Mouse (Mus musculus): Measurements from ENCODE around the gene Bnipl.
A peak's percentile ranks its signal among the peaks of the same experiment; 100 is the strongest.

Gene Bnipl

DNA sequence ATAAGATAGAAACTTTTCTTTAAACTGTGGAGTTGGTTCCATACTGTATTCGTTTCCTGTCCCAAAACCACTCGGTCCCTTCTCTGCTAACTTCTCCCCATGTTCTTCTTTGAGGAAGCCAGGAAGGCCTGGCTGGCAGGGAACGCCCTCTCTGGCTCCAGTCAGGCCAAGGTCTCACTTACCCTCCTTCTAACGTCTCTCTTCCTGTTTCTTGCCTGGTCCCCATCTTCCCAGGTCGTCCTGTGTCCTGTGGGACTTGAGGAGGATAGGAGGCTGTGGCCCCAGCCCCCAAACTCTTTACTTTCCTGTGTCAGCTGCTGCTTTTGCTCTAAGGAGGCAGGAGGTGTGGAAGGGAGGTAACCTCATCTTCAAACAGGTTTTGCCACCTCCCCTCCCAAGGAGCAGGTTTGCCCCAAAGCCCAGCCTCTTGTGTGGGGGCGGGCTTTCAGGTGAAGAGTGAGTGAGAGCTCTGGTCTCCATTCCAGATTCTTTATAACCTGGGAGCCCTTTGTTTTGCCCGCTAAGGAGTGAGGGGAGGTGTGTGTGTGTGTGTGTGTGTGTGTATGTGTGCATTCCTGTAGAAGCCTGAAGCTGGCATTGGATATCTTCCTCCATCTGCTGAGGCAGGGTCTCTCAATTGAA lies at the start of gene Bnipl:
Bnipl (minus strand) TSS at position 411 of the 642 bp plus-strand sequence.
- no peak for DNase-seq (ENCODE audit: low read depth, low spot score)

GRCm38 (mm10) chr3:95298018-95298417 lies 47.0 kb upstream of the Bnipl start:
- DNase-seq (ENCODE audit: low read depth, low spot score) = no peak

- peak; percentile 61 for DNase-seq (ENCODE audit: low read depth, low spot score)
These were observed 45.1 kb upstream of the Bnipl start for GRCm38 (mm10) chr3:95296103-95296469.

DNA sequence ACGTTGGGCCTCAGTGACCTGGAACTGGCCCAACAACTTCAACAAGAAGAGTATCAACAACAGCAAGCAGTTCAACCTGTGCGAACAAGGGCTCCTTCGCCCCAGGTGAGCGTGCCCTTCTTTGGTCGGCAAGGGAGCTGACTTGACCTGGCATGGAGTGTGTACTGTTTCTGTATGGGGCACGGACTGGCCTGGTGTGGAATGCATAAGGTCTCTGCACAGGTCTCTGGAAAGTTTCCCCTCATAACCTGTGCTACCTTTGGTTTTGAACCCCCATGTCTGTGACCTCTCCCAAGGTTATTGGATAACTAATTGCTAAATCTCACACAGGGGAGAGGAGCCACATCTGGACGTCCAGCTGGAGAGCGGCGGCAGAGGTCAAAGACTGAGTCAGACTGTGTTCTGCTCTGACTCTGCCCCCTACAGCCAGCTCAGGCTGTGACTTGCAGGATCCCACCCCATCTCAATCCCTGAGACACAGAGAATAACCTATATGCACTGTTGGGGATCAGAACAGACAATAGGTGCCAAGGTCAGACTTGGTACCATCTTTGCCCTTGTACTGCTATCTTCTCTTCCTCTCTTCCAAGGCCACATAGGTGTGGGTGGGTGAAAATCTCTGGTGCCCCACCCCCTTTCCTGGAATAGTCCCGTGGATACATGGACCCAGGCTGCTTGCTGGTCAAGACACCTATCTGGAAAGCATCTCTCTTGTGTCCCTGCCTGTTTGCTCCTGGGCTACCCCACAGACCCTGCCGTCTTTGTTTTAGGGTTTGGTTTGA lies 44.5 kb upstream of the Bnipl start:
- no peak for DNase-seq (ENCODE audit: low read depth, low spot score)

DNA sequence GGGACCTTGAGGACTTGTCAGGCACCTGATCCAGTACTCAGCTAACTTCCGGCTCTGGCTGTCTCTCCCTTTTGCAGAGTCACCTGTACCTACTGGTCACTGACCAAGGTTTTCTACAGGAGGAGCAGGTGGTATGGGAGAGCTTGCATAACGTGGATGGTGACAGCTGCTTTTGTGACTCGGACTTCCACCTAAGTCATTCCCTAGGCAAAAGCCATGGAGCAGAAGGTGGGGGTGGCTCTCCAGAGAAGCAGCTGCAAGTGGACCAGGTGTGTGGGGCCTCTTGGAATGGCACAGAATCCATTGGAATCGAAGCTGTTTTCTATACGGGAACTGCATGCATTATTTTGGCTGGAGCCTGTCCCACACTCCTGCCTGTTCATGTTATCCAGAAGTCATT lies 43.7 kb upstream of the Bnipl start:
- DNase-seq (ENCODE audit: low read depth, low spot score) = no peak

- DNase-seq (ENCODE audit: low read depth, low spot score) = no peak
These were observed 43.3 kb upstream of the Bnipl start for GRCm38 (mm10) chr3:95294316-95294715.

GRCm38 (mm10) chr3:95293537-95293936 lies 42.5 kb upstream of the Bnipl start:
- DNase-seq (ENCODE audit: low read depth, low spot score) = no peak

DNA sequence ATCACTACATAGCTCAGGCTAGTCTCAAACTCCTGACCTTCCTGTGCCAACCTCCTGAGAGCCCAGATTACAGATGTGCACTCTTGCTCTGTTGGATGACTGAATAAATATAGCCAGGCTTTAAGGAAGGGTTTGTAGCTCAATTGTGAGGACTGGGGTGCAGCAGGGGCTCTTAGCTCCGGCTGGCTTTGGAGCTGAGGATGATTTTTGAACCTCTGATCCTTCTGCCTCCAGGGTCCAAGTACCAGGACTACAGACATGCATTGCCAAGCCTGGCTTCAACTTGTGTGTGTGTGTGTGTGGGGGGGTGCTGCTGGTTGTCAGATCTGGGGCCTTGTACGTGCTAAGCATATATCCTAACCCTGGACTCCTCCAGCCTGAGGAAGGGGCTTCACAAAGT lies 41.9 kb upstream of the Bnipl start:
- DNase-seq (ENCODE audit: low read depth, low spot score) = no peak

- DNase-seq (ENCODE audit: low read depth, low spot score) = no peak
These were observed 40.0 kb upstream of the Bnipl start for GRCm38 (mm10) chr3:95291041-95291440.

GRCm38 (mm10) chr3:95290156-95290555 lies 39.2 kb upstream of the Bnipl start:
- no peak for DNase-seq (ENCODE audit: low read depth, low spot score)

DNA sequence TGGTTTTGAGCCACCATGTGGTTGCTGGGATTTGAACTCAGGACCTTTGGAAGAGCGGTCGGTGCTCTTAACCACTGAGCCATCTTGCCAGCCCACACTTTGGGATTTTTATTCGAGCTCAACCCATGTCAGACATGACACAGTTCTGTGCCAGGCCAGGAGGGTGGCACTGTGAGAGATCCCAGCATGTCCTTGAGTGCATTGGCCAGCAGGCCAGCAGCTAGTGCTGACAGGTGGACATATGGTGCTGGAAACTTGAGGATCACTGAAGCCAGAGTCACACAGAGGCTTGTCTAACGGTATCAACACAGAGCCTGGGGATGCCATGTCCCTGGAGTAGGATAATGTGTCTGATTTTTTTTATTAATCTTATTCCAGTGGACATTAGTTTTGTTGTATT lies 38.4 kb upstream of the Bnipl start:
- DNase-seq (ENCODE audit: low read depth, low spot score) = no peak

DNA sequence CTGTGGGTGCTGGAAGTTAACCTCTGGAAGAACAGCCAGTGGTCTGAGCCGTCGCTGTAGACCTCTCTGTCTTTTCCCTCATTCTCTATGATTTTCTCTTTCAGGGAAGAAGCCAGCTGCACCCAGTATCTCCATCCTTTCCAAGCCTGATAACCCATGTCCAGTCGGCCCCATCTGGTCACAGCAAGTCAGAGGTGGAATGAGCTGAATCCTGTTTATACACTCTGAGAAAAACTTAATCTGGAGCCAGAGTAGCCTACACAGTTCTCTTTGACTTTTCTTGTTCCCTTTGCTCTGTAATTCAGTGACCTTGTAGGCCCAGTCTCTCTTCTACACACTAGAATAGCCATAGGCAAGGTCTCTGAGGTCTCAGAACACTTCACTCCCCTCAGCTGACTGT lies 36.5 kb upstream of the Bnipl start:
- no peak for DNase-seq (ENCODE audit: low read depth, low spot score)

- DNase-seq (ENCODE audit: low read depth, low spot score) = no peak
These were observed 35.5 kb upstream of the Bnipl start for GRCm38 (mm10) chr3:95286510-95286909.

GRCm38 (mm10) chr3:95286011-95286410 lies 35.0 kb upstream of the Bnipl start:
- DNase-seq (ENCODE audit: low read depth, low spot score) = no peak

- DNase-seq (ENCODE audit: low read depth, low spot score) = no peak
These were observed 34.4 kb upstream of the Bnipl start for GRCm38 (mm10) chr3:95285390-95285789.

GRCm38 (mm10) chr3:95284501-95285281 lies 33.7 kb upstream of the Bnipl start:
- DNase-seq (ENCODE audit: low read depth, low spot score) = no peak

DNA sequence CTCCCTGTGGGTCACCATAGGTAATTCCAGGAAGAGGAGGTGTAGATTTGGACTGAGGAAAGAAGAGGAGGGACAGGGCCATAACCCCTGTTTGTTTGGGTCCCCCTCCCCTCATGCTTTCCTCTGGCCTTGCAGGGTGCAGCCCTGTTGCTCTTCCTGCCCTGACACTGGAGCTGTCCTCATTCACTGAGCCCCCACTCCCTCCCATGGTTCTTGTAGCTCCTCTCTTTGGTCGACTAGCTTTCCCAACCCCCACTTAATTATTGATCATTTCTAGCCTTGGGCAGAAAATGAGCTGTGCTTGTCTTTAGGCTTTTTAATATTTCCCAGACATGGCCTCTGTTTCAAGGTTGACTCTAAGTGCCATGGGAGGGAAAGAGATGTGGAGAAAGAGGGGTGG lies 33.1 kb upstream of the Bnipl start:
- no peak for DNase-seq (ENCODE audit: low read depth, low spot score)

- no peak for DNase-seq (ENCODE audit: low read depth, low spot score)
These were observed 32.6 kb upstream of the Bnipl start for GRCm38 (mm10) chr3:95283589-95283941.

DNA sequence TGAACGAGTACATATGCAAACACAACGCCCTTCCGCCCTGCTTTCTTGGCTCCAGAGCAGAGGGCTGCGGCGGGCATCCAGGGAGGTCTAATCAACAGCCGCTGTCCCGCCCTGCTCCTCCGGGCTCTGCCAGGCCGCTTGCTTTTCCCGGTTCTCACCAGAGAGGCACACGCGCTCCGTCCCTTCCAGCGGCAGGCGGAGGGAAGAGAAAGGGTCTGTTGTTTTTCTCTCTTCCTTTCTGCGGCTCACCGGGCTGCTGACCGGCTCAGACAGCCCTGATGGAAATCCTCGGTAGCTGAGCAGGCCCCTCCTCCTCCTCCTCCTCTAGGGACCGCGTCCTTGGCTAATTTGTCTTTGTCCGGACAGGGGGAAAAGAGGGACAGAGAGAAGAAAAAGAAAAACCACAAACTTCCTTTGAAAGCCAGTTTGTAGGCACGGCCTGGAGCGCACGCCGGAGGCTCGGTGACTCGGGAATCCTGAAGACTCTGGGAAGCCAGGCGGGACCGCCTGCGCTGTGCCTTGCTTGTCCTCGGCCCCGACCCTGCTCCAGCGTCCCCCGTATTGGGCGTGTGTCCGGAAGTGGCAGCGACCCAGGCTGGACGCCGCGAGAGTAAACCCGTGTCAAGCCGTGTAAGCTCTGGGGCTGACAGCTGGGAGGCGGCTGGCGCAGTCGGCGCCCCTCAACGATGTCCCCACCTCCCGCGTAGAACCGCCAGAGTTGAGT lies 32.0 kb upstream of the Bnipl start:
- DNase-seq (ENCODE audit: low read depth, low spot score) = peak; percentile 53

- DNase-seq (ENCODE audit: low read depth, low spot score) = peak; percentile 54
These were observed 31.4 kb upstream of the Bnipl start for GRCm38 (mm10) chr3:95282381-95282864.

DNA sequence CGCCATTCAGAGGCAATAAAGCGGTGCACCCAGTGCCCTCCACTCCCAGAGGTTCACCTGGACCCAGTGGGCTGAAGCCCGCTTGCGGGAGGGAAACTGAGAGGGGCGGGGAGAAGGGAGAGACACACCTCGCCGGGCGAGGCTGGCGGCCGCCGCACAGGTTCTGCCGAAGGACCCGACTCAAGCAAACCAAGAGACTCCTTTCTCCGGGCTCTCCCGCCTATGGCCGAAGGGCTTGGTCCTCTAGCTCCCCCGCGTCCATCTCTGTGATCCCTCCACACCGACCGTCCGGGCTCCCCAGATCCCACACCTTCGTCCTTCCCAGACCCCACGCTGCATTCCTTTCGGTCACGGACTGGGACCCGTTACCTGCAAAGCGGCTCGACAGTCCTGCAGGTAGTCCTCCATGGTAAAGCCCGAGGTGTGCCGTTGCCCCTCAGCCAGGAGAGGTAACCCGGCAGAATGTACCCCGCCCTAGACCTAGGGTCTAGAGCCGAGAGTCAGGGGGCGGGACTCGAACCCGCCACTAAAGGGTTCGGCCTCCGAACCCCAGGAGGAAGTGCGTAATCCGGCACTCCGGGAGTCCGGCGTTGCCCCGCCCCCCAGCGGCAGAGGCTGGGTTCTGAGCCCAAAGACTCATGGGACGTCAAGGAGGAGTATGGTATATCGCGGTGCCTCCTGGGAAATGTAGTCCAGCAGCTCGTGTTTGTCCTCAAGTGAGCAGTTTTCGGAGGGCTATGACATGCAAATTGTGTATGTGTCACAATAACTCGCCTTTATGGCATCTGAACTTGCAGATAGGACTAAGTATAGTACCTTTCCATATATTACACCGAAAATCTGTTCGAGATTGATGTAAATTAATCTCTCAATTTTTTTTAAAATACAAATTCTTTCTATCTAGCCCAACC lies 30.5 kb upstream of the Bnipl start, which contains the start of the genes Mindy1 and Prune1:
Mindy1 (plus strand) TSS at position 130 of the 911 bp plus-strand sequence.
Prune1 (minus strand) TSS at position 861 of the 911 bp plus-strand sequence.
- DNase-seq (ENCODE audit: low read depth, low spot score) = peak; percentile 98
